Mouse (Mus musculus) thymus, adult 2 months (tissue): Measurements from ENCODE around the gene OR5BS1P. TPM values are rescaled to one million over a fixed set of nuclear protein-coding genes. Genes with fewer than 3 reads are reported as not detected.

ENCODE experiments used
- DNase-seq: peaks from one replicate; pipeline ENCODE4 v3.0.0; 2021
- H3K27ac ChIP-seq: fragments of 200-500 bp; 2 replicates; pipeline ENCODE4 v1.5.1; 2012; ENCODE audit warnings: low read length, control low read depth; ENCODE audit not compliant: control insufficient read depth, insufficient read depth
- H3K27me3 ChIP-seq: fragments of 200-500 bp; 2 replicates; pipeline ENCODE4 v1.6.1; 2012; ENCODE audit warnings: mild to moderate bottlenecking, low read length, moderate library complexity, mixed read lengths; ENCODE audit not compliant: control insufficient read depth, insufficient read depth
- H3K36me3 ChIP-seq: fragments of 200-500 bp; 2 replicates; pipeline ENCODE4 v1.6.1; 2012; ENCODE audit warnings: mild to moderate bottlenecking, low read length, moderate library complexity; ENCODE audit not compliant: control insufficient read depth, insufficient read depth
- H3K4me1 ChIP-seq: fragments of 200-500 bp; replicated peaks from 2 replicates; pipeline ENCODE4 v1.6.1; 2012; ENCODE audit warnings: low read length; ENCODE audit not compliant: control insufficient read depth, insufficient read depth
- H3K4me3 ChIP-seq: fragments of 200-500 bp; 2 replicates; pipeline ENCODE4 v1.5.1; 2012; ENCODE audit warnings: mild to moderate bottlenecking, low read length, control low read depth, moderate library complexity; ENCODE audit not compliant: control insufficient read depth, insufficient read depth
- CTCF ChIP-seq: fragments of 200-500 bp; IDR thresholded peaks from 2 replicates; pipeline ENCODE4 v1.5.1; 2012; ENCODE audit warnings: mild to moderate bottlenecking, control low read depth, low read length, moderate library complexity, borderline replicate concordance; ENCODE audit not compliant: control insufficient read depth, poor library complexity, insufficient read depth; ENCODE audit errors: extremely low read depth
- POLR2A ChIP-seq: fragments of 200-500 bp; IDR thresholded peaks from 2 replicates; pipeline ENCODE4 v1.6.1; 2012; ENCODE audit warnings: mild to moderate bottlenecking, low read length, control low read depth, moderate library complexity; ENCODE audit not compliant: control insufficient read depth, poor library complexity, insufficient read depth; ENCODE audit errors: extremely low read depth
- WGBS: fragments of 180-500 bp; shearing (Covaris S2); methylation state at CpG from one replicate; pipeline ENCODE4 v1.1.7; 2018; 5-methylcytosine and 5-hydroxymethylcytosine counted together
- polyA plus RNA-seq: library from polyadenylated mRNA; depleted of rRNA; stranded (reverse); fragments of >200 nt; gene quantifications from 2 replicates; pipeline ENCODE4 v1.2.3, GENCODE M21; 2012

OR5BS1P gene
- polyA plus RNA-seq, 1 experiment: not detected

- H3K27me3 ChIP-seq: no peaks in the 10 kb centered on the region
- no peak for TF ChIP-seq CTCF
- TF ChIP-seq POLR2A: no peak
- WGBS: 96% methylated on average over 7 of the region's 7 CpGs
- no peak for DNase-seq
- H3K36me3 ChIP-seq: no peaks in the 10 kb centered on the region
- no peak within 1 kb of the TSS for H3K4me3 ChIP-seq
- H3K4me1 ChIP-seq: no peaks in the 10 kb centered on the region
- no peak within 1 kb of the TSS for H3K27ac ChIP-seq
These were observed 17.4 kb upstream of the OR5BS1P start, which contains the start of gene Olfr281 for GRCm38 (mm10) chr15:98452288-98452687. Olfr281 (plus strand) TSS chr15:98452588.

- TF ChIP-seq CTCF (no peak), POLR2A (no peak)
- Histone ChIP-seq H3K27ac (no peak overlapping the region), H3K4me1 (no peaks in the 10 kb centered on the region; the same call in 1 of the 2 replicates), H3K4me3 (no peak overlapping the region), H3K27me3 (no peaks in the 10 kb centered on the region), H3K36me3 (no peaks in the 10 kb centered on the region)
- 95% methylated on average over 13 of the region's 13 CpGs for WGBS
- DNase-seq: no peak
These were observed 1.8 kb downstream of the OR5BS1P start for GRCm38 (mm10) chr15:98471539-98471938.

DNA sequence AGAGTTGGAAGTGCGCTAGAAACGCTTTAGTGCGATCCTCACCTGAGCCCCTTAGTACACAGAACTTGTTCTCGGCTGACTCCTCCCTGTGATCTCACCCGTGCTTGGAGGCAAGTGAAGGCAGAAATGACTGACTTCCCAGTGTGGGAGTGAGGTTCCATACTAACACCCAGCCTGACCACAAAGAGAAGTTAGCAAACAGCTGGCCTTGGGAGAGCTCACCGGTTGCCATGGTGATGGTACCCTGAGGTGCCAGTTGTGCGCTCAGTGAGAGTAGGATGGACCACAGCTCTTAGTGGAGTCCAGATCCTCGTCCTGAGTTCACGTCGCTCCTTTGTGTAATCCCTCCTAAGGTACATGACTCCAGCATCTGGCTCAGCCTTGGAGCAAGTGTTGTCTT lies 5.3 kb downstream of the OR5BS1P start:
- TF ChIP-seq POLR2A: no peak
- TF ChIP-seq CTCF: no peak
- Histone ChIP-seq H3K4me3 (no peak overlapping the region), H3K27me3 (no peaks in the 10 kb centered on the region), H3K27ac (no peak overlapping the region), H3K36me3 (no peaks in the 10 kb centered on the region), H3K4me1 (peaks cover 2% of the 10 kb centered on the region; the same call in 1 of the 2 replicates)
- no peak for DNase-seq
- 70% methylated on average over 10 of the region's 10 CpGs for WGBS

DNA sequence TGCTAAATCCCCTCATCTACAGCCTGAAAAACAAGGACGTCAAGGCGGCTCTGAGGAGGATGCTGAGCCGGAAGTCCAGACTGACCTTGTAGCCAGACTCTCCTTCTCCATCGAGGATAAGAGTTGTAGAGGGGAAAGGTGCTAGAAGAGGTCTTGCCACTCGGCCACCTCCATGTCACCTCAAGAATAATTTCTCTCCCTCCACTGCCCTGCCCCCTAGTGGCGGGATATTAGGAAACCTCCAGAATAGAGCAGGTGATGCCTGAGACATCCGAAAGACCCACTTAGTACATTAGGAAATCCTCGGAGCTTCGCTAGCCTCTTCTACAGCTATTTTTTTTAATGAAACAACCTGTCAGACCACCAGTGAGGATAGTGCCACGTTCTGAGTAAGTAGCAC lies 5.7 kb downstream of the OR5BS1P start:
- peaks cover 2% of the 10 kb centered on the region; the same call in 1 of the 2 replicates for H3K4me1 ChIP-seq
- H3K4me3 ChIP-seq: no peak overlapping the region
- WGBS: 51% methylated on average over 10 of the region's 10 CpGs
- peak; percentile 67 for DNase-seq
- H3K27me3 ChIP-seq: no peaks in the 10 kb centered on the region
- no peak overlapping the region for H3K27ac ChIP-seq
- no peaks in the 10 kb centered on the region for H3K36me3 ChIP-seq
- TF ChIP-seq POLR2A (no peak), CTCF (no peak; the same call in 1 of the 2 replicates)

GRCm38 (mm10) chr15:98476281-98476680 lies 6.6 kb downstream of the OR5BS1P start:
- Histone ChIP-seq H3K27ac (no peak overlapping the region), H3K4me3 (no peak overlapping the region), H3K4me1 (peaks cover 2% of the 10 kb centered on the region; the same call in 1 of the 2 replicates), H3K27me3 (no peaks in the 10 kb centered on the region), H3K36me3 (no peaks in the 10 kb centered on the region)
- TF ChIP-seq CTCF (no peak), POLR2A (no peak)
- 72% methylated on average over 5 of the region's 5 CpGs for WGBS
- DNase-seq: no peak

GRCm38 (mm10) chr15:98479568-98480102 lies 9.9 kb downstream of the OR5BS1P start:
- no peaks in the 10 kb centered on the region for H3K36me3 ChIP-seq
- WGBS: 63% methylated on average over 7 of the region's 7 CpGs
- H3K4me3 ChIP-seq: no peak overlapping the region
- TF ChIP-seq CTCF (no peak), POLR2A (no peak)
- DNase-seq: no peak
- H3K4me1 ChIP-seq: peaks cover 10% of the 10 kb centered on the region
- H3K27ac ChIP-seq: no peak overlapping the region
- no peaks in the 10 kb centered on the region for H3K27me3 ChIP-seq

- Histone ChIP-seq H3K36me3 (no peaks in the 10 kb centered on the region), H3K4me1 (peaks cover 17% of the 10 kb centered on the region), H3K27ac (no peak within 1 kb of the TSS), H3K27me3 (no peaks in the 10 kb centered on the region), H3K4me3 (no peak within 1 kb of the TSS)
- TF ChIP-seq POLR2A (no peak), CTCF (no peak)
- WGBS: 91% methylated on average over 3 of the region's 3 CpGs
- no peak for DNase-seq
These were observed 13.0 kb downstream of the OR5BS1P start, which contains the start of gene Lalba for GRCm38 (mm10) chr15:98482701-98483100. Lalba (minus strand) TSS chr15:98482721.
